Mouse (Mus musculus) brain, embryonic 18.5 days (tissue): Measurements from ENCODE around the gene Arhgap42.

Source experiments
- DNase-seq: peaks from one replicate; pipeline ENCODE4 v3.0.0-alpha.2; 2012; ENCODE audit warnings: low read depth, low spot score

Arhgap42 gene

DNA sequence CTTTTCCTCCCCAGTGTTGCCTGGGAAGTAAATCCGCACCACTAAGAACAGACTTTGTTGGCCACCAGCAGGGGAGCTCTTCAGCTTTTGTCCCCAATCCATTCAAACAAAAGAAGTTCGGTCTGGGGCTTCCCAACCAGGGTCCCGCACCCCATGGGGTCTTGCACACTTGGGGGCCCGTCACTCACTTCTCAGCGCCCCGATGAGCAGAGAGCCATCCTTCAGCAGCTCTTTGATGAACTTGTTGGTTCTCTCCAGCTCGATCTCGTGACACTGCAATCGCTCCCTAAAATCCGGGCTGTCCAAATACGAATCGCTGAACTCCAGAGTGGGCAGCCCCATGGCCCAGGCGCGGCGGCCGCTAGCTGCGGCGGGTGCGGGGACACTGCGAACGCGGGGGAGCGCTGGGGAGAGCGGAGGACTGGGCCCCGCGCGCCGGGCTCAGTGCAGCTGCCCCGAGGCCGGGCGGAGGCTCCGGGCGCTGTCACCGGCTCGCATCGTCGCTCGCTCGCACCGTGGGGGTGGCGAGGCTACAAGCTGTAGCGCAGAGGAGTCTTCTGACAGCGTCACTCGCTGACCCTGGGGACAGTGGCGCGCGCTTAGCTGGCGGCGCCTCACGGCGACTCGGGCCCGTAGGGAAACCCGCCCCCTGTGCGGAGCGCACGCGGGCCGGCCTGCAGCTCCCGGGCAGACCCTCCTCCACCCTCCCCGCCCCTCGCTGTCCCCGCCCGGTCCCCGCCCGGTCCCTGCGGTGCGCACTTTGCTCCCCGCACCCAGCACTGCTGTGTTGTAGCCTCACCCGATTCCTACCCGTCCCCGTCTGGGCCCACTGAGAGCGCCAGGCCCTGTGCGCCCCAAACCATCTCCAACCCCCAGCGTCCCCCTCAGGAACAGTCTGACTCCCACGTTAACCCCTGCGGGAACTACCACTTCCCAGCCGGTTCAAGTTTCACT is at the start of gene Arhgap42:
Gene Arhgap42 (minus strand): TSS at position 664 of the 954 bp plus-strand sequence.
- DNase-seq: peak; percentile 56

DNA sequence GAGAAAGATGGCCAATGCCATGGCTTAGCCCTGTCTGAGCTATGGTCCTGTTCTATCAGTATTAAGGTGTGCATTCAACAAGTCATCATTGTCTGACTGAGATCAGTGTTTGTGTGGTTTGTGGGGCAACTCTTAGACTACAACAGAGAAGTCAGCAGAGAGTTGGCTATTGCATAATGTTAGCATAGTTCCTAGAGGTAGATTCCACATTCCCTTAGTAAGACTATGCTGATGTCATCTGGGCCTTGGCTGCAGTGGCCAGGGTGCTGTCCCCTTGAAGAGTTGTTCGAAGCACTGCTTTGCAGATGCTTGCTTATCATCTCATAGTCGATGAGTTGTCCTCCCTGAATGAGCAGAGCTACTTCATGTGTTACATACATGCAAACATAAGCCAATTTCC is 49.2 kb upstream of the Arhgap42 start:
- no peak for DNase-seq

DNA sequence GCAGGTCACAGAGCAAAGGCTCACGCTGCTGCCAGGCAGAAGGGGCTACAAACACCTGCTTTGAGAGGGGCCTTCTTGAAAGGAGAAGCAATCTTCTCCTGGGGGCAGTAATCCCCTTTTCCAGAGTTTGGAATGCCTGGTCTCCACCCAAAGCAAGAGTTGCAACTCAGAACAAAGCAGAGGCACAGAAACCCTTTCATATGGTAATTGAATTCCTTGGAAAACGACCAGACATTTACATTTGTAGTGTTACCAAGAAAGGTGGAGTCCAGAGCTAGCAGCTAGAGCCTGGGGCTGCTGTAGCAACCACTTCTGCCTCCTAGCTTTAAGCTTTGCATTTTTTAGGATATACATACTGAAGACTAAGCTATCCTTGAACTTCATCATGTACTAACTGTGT is 30.4 kb upstream of the Arhgap42 start:
- no peak for DNase-seq

DNA sequence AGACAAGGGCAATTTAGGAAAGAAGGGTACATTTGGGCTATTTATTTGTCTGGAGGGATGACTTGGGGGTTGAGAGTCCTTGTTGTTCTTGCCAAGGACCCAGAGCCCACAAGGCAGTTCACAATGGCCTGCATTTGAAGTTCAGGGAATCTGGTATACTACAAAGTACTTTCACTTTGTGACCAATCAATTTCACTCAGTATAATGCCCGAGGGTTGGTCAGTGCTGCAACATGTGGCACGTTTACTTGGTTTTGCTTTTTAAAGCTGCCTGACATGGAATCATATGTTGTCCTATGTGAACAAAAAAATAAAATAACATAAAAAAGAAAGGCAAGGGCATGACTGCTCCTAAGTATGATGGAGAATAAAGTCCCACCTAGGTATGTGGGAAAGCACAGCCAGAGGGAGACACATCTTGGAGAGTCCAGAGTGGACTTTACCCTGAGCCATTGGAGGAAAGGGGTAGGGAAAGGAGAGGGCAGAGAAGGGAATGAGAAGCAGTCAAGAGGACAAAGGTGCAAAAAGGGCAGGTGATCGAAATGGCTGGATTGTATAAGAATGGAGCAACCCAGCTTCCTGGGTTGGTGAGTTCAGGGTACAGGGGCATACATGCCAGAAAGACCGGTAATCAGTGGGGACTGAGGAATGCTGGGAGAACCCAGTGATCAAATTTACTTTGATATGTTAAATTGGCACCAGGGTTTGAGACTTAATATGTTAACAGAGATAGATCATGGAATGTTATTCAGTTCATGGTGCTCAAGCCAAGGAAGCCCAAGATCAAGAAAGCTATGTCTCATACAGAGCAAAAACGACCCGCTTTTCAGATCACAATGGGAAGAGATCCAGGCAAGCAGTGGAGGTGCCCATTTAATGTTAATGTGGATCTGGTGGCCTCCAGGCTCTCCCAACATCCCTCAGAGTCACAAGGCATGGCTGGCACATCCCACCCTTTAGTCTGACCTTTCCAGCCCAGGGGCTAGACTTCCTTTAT is 29.0 kb upstream of the Arhgap42 start:
- no peak for DNase-seq

DNA sequence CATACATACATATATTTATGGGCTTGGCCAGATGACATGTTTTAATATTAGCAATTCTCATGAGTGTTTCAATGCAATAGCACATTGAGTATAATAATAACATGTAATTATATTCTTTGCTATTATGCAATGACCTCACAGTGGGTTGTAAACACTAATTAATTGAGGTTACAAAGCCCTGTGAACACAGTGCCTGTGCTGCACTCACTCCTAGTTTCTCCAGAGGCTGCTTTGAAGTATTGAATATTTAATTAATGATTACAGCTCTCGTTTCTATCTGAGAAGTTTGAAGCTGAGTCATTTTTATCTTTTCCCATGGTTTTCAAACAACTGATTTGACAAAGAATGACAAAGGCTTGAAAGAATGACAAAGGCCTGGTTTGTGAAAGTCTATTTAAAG is 24.6 kb upstream of the Arhgap42 start:
- DNase-seq: no peak

DNA sequence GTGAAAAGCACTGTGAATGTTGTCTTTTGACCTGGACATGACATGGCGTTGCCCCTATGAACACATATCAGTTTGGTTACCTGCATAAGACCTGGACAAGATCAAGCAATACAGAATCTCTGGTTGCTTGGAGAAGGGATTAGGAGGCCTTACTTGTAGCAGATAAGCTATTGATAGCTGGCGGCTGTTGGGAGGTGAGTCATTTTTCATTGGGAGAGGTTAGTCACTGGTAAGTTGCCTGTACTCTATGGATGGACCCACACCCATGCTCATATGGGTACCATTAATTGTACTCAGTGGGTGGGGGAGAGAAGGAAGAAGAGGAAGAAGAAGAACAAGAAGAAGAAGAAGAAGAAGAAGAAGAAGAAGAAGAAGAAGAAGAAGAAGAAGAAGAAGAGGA is 23.6 kb upstream of the Arhgap42 start:
- no peak for DNase-seq

DNA sequence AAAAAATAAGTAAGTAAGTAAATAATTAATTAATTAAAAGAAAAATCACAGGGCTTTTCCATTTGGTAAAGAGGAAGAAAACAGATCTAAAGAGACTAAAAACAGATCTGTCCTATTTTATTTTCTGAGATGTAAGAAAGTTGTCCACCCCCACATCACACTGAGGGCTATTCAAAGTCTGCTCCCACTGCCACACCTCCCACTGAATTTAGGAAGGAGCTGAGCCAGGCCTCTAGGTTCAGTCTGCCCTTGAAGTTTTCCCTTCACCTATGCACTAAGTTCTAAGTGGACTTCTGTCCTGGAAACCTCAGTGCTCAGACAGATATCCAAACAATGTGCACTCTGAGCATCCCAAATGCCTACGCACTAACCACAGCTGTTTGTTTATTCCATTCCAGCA is 15.9 kb upstream of the Arhgap42 start:
- DNase-seq: no peak

DNA sequence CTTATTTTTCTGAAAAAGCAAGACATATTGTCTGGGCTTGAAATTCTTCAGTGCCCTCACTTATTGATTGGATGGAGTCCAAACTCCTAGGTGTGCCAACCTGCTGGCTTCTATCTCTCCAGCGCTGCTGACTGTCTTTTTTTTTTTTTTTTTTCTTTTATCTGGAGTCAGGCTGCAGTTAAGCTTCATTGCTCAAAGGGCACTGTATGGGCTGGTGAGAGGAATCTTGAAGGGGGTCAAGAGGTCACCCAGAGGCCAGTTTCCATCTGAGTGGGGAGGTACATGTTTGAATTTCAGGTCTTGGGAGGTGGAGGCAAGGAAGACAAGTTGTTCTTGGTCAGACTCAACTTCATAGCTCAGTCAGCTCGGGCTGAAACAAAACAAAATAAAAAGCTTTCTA is 9.6 kb upstream of the Arhgap42 start:
- no peak for DNase-seq

DNA sequence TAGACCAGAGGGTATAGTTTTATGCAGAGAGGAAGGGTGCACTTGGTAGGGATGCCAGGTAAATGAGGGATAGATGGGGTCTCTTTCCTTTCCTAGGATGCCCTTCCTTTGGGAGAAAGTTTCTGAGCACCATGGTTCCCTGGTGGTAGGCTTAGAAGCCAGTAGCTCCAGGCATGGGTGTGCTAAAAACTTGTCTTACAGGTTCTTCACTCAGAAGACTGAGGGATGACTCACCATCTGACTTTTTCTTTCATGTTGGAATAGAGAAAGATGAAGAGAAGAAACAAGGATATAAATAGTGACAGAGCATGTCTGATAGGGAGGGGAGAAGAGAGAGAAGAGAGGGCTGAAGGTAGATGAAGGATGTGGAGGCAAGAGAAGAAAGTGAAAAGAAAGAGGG is 7.1 kb upstream of the Arhgap42 start:
- DNase-seq: no peak

DNA sequence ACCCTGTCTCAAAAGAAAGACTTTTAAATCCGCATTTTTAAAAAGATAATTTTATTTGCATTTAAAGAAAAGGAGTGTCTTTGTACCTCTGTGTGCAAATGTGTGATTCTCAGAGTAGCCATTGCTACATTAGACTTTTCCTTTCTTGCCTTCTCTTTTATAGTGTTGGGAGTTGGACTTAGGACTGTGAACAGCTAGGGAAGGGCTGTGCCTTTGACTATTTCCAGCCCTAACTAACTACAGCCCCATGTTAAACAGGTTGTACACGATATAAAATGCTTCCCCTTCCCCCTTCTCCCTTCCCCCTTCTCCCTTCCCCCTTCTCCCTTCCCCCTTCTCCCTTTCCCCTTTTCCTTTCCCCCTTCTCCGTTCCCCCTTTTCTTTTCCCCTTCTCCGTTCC is 4.9 kb upstream of the Arhgap42 start:
- DNase-seq: no peak

DNA sequence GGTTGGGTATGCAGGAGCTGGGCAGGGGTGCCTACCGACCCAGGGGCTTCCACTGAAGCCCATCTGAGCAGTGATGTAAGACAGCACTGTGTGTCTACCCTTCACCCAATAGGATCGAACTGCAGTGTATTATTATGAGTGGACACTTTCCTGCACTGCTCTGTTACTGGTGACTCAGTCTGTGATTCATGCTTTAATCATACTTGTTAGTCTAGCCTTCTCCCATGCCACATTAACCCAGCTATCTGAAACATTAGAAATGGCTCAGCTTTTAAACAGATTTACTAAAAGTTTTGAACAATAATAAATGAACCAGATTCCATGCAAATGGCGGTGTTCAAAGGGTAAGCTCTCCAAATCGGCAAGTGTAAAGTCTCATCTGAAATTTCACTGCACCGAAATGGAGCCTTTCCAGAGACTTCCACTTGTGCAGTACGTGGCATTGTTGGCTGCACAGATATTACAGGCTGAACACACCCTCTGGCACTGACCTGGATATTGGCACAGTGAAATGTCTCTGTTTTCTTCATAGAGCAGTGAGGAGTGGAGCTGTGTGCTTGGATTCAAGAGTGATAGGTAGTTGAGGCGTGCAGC is 2.4 kb upstream of the Arhgap42 start:
- DNase-seq: no peak

DNA sequence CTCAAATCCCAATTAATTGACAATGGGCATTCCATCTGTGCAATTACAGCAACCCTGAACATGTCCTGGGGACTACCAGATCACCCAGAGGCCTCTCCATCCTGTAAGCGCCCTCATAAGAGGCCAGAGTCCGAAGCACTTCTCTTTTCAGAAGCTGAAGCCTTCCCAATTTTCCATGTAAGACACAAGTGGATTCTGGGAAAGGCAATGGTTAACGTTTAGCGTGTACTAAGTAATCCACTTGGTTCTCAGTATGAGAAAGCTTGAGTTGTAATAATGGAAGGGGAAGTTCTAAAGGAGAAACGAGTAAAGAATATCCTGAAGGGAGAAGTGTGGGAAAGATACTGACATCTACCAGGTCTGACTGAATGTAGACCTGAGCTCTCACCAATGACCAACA is 1.4 kb downstream of the Arhgap42 start:
- no peak for DNase-seq

DNA sequence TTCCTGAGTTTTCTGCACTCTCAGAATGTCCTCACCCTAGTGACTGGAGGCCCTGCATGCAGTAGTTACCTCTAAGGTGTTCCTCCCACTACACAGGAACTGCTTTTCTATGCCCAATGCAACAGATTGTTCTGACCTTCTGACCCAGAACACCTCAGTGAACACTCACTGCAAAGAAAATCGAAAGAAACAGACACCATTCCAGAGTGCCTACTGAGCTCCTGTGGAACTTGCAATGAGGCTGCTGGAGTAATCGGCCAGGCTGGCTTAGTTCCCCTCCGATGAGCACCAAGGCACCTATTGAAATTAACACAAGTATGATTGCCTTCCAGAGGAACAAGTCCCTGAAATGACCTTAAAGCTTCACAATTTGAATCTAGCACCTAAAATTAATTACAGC is 9.2 kb downstream of the Arhgap42 start:
- DNase-seq: no peak

DNA sequence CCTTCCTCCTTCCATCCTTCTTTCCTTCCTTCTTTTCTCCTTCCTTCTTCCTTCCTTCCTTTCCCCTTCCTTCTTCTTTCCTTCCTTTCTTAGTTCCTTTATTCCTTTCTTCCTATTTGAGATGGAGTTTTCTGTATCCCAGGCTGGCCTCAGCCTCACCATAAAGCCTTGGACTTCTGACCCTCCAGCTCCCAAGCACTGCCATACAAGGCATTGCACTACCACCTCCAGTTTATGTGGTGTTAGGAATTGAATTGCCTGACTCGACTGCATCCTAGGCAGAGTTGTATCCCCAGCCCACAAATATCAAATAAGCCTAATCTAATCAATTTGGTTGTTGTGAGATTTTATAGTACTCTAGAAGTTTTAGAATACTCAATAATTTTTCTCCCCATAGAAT is 14.1 kb downstream of the Arhgap42 start:
- no peak for DNase-seq

DNA sequence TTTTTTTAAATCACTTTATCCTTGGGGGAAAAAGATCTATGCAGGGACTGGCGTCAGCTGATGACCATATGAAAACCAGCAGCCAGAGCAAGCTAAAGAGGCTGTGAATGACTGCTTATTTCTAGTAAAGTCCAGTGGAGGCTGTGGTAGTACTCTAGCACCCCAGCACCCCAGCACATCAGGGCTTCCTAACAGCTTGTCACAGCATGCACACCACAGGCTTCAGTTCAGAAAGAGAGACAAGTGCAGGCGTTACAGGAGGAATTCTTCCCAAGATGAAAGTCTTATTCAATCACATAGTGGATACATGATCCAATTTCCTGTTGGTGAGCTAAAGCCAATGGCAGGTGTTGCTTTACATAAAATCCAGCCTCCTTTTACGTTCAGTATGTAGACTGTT is 15.5 kb downstream of the Arhgap42 start:
- DNase-seq: no peak

DNA sequence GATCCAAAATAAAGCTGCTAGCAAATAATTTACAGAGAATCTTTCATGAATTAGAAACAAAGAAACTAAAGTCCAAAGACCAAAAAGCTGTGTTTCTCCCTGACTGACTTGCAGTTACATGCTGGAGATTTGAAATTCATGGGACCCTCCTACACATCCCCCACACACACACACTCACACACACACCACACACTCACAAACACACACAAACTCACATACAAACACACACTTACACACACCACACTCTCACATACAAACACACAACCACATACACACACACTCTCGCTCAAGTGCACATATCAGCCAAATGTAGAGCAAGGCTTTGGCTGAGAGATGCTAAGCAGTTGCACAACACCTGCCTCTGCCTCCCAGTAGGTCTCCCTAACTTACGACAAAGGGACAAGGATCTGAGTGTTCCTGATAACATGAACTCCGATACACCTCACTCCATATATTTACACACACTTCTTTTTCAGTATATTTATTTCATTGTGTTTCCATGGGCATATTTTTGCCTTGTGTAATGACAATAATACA is 16.9 kb downstream of the Arhgap42 start:
- DNase-seq: no peak

DNA sequence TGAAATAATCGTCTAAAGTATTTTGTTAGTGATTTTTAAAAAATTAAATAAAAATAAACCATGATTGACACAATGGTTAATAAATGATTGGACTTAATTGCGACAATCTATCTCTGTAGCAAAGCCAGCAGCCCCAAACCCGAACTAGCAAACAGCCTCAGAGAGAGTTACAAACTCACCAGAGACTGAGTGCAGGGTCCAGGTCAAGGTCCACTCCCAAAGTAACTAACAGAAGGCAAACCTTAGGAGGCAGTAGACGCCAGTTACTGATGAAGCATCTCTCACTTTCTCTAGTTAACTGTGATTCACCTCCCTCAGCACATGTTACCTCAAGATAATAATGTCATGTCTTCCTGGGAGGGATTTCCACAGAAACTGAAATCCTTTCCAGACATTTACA is 17.7 kb downstream of the Arhgap42 start:
- no peak for DNase-seq

DNA sequence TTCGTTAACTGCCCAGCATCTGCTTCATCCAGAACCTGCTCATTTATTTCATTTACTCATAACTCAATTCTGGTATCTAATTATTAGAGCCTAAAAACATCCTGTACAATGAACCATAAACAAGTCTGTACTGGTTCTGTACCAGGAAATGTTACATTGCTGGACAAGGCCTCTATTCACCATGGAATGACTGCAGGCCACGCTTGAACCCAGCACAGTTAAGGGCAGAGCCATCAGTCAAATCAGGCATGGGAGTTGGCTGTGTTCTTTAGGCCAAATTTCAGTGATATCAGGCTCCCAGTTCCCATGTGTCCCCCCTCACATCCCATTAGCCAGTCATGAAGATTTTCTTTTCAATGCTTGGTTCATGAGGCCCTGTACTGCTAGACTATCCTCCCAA is 20.6 kb downstream of the Arhgap42 start:
- DNase-seq: no peak

DNA sequence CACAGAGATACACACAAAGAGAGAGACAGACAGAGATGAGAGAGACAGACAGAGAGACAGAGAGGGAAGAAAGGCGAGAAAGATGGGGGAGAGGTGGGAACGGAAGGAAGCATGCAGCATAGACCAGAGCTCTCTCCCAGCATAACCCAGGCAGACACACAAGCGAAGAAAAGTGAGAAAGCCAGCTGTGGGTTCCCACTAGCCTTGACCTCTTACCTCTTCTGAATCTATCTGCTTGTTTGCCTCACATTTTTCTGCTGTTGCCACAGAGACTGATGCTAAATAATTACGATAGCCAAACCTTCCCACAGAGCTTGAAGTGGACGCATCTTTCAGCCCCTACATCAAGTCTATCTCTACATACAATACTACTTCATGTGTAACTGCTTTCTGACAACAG is 24.1 kb downstream of the Arhgap42 start:
- DNase-seq: no peak

DNA sequence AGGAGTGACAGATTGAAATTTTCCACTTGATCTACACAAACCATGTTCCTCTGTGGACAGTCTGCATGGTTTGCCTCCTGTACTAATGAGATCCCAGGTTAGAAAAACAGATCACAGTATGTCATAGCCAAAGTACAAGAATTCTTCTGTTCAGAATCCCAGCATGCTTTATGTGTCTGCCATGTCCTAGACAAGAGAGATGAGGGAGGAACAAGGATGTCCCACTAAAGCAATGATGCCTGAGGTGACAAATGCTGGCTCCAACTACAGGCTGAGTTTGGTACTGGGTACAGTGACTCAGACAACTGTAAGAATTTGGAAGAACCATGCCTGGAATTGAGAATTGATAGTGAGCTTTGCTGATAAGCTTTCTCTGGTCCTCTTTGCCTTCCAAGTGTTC is 24.6 kb downstream of the Arhgap42 start:
- no peak for DNase-seq

DNA sequence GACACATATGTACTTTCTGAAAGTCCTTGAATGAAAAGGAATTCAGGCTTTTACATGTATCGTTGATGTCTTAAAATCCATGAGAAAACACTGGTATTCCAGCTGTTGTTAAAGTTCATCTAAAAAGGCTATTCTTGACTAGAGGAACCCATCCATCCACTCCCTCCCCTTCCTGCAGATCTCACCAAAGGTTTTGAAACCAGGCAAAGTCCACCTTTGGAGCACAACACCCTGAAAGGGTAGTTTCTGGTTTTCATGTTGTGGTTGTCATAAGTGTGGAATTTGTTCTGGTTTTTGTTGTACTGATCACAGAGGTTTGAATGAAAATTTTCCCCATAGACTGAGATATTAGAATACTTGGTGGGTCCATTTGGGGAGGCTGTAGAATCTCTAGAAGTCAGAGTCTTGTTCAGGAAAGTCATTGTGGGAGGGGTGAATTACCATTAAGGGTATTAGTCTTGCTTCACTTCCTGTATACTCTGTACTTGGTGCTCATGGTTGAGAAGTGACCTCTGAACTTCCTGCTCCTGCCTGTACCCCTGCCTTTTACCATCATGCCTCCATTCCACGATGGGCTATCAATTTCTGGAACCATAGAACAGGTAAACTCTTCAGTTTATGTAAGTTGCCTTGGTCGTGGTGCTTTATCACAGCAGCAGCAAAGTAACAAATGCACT is 27.4 kb downstream of the Arhgap42 start:
- DNase-seq: no peak
